Mouse (Mus musculus) cerebellum, postnatal 14 days (tissue): ENCODE measurements at regions not wholly inside any gene's neighbourhood (a gene's known extent, or its start where the extent isn't known, plus 50 kb on each side); places are given as distances from the start of the nearest gene placed in this dataset.

Experiments used
- DNase-seq, 2 experiments: peaks; one replicate each; pipeline ENCODE4 v3.0.0; 2021; ENCODE audit warnings: mixed read lengths in 2 of 2

DNA sequence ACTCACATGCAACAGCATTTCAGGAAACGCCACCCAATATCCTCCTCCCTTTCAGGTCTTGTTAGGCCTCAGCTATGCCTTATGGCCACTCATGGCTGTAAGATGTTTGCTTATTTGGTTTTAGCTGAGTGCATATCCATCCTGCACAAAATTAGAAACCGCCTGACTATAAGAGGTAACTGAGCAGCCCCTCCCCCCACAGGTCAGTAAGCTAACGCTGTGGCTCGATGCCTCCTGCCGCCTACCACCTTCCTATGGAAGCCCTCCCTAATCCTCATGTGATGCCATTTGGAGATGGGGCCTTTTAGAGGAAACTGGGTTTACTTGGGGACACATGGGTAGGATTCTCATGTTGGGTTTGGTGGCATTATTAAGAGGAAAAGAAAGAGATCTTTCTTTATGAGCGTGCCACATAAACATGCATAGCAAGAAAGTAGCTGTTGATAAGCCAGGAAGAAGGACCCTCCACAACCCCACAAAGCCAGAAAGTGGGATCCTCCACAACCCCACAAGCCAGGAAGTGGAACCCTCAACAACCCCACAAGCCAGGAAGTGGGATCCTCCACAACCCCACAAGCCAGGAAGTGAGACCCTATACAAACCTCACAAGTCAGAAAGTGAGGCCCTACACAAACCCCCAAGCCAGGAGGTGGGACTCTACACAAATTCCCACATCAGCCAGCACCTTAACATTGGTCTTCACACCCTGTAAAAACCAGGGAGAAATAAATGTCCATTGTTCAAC is 134.5 kb downstream of the Tmem17 start:
- no peak for DNase-seq

DNA sequence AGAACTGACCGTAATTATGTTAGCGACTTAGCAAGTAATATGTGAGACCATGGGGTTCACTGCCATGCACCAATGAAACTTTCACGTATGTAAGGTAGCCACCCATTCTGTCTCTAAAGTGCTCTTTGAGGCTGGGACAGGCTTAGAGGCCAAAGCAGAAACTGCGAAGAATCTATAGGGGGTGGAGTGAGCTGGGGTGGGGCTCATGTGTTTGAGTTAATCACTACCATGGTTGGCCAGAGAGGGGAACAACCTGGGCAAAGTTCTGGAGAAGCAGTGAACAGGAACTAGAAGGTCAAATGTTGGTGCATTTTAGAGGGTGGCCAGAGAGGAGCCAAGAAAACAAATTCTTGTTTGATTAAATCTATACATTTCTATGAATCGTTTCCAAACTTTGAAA is 136.4 kb downstream of the Tmem17 start:
- DNase-seq, result no peak

DNA sequence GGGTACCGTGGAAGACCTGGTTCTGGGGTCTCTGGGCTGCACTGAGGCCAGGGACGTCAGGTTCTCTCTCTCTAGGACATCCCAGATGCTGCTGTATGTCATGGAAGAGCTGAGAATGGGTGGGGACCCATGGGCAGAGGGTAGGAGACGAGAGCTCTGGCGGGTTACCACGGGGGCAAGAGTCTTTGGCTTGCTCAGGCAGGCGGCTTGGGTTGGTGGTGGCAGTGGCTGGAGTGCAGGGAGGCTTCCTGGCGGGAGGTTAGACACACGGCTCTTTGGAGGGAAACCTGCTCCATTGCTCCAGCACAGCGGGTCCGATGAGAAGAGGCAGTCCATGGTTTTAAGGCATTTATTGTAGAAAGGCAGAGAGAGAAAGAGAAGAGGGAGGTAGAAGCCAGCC is 138.9 kb downstream of the Tmem17 start:
- DNase-seq, result no peak

DNA sequence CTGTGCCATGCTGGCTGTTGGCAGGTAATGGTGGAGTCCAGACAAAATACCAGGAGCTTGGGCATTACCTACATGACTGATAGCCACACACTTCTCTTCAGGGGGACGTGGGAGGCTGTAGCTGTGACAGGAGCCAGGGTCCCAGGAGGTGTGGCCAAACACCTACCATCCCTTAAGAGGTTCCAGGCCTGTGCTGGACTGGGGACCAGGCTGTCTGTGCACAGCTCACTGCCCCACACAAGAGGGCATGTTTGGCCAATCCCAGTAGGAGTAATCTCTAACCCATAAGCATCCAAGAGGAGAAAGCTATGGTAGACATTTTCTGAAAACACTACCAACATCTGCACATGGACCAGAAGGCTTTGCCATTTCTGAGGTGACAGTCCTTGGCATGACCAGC is 139.4 kb downstream of the Tmem17 start:
- no peak for DNase-seq

DNA sequence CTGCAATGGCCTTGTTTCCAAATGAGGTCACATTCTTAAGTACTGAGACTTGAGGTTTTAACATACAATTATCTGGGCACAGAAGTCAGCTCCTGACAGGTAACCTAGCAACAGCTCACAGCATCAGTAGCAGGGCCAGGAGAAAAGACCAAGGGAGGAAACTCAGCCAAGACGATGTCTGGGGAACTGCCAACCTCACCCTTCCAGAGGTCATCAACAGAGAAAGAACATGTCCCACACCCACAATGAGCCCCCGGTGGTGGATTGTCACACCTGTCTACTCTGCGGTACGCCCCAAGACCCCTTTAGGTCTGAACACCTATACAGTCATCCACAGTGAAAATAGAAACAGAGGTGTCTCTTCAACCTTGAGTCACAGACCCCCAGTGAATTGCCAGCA is 140.0 kb downstream of the Tmem17 start:
- DNase-seq, result peak; percentile 26 to 49

DNA sequence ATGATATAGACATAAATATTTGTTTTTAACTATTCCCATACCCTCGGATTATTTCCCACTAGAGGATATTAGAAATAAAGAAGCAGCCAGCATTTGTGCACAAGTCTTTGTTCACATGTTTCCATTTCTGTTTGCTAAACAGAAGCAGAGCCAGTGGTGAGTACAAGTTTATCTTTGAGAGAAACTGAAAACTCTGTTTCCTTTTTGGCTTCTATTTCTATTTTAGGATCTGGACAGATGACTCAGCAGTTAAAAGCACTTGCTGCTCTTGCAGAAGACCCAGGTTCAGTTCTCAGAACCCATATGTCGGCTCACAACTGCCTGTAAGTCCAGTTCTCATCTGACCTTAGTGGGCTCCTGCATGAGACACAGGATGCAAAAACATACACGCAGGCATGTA is 141.0 kb downstream of the Tmem17 start:
- no peak for DNase-seq

DNA sequence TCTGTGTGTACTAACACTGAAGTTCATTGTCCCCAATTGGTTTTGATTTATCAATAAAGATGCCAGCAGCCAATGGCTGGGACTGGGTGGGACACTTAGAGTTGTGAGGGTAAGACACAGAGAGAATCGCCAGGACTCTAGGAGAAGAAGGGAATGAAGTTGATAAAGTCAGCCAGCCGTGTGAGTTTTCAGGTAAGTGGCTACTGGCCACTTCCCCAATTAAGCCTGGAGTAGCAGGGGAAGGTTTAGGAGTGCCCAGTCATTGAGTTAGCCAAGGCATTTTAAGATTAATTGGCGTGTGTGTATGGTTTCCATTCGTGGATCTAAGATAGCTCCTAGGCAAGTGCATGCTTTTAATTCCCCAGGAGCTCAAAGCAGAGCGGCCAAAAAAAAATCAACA is 141.5 kb downstream of the Tmem17 start:
- DNase-seq, result no peak

DNA sequence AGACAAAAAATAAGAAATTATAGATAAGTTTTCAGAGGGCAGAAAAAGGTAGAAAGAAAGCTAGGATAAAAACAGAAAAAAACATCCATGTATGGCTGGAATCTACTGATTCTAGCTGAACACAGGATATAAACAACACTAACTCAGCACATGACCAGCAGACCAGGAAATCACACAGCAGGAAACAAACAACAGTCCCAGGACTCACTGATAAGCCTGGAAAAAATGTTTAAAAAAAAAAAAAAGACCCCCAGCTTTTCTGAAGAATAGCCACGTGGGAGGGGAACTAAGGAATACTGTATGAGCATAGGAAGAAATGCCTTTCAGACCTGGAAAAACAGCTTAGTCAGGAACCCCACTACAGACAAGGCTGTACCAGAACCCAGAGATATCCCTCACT is 145.7 kb downstream of the Tmem17 start:
- no peak for DNase-seq

DNA sequence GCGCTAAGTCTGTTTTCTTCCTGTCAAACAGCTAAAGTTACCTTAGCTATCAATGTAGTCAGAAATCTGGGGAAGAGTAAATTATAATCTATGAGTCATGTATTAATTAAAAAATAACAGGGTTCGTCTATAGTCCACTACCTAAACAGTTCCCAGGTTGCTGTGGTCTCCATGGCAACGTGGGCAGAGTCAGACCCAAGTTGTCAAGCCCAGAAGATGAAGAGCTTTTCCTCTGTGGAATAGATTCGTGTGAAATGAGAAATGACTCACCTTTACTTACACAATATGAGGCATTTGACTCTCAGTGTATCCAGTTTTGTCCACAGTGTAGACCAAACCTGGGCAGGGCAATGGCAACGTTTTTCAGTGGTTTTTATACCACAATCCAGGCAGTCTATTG is 149.2 kb downstream of the Tmem17 start:
- no peak for DNase-seq

DNA sequence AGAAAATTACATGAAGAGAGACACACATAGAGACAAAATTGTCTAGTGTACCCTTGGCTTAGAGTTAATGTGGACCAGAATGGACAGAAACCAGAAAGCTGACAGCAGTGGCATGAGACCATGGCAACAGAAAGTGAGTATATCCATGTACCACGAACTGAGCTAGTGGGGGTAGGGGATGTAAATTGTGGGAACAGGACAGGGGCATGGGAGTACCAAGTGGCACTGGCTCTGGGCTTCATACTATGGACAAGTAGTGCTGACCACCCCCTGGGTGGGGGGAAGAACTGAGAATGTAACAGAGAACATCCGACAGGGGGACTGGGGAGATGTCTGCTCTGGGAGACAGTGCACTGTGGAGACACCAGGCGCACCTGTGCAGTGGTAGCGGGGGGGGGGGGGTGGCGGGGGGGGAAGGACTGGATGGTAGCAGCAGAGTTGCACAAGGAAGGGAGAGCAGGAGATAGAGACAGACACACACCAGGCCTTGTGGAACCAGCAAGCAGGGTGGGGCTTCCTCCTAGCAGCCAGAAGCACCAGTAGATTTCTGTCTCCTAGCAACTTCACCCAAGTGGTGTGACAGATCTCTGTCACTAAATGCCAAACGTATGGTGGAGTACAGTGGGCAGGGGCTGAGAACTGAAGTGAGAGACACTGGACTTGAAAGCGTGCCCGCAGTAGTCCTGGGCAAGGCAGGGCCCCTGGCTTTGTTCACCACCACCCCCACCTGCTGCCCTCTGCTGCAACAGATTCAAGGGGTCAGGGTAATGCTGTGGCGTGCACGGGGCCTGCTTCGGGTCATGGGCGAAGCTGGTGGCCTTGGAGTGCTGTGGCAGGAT is 150.0 kb downstream of the Tmem17 start:
- no peak for DNase-seq

DNA sequence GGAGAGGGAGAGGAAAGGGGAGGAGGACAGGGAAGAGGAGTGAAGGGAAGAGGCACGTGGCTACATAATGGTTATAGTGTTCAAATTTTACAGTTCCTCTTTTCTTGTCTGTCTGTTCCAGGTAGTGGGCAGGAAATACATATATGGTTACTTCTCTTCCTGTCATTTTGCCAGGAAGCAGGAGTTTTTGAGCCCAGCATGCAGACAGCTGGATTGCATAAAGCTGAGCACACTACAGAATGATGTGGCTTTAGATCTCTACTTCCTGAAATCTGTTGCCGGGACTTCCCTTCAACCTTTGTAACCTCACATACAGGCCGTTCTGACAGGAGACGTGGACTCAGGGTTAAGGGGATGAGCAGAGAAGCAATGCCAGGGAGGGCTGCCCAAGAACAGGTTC is 154.1 kb downstream of the Tmem17 start:
- no peak for DNase-seq

DNA sequence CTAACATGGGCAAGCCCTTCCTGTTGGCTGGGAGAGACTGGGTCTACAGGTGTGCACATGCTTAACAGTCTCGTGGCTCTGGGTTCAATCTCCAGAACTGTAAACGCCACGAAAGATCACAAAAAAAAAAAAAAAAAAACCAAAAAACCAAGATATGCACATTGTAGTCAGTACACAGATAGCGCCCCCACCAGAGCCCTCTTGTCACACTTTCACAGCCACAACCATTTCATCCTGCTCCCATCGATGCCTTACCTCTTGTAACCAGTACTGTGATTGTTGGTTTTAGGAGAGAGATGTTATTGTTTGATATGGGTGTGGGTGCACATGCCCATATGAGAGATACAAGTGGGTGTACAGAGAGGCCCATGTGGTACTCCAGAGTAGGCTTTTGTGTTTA is 154.5 kb downstream of the Tmem17 start:
- DNase-seq, result no peak

DNA sequence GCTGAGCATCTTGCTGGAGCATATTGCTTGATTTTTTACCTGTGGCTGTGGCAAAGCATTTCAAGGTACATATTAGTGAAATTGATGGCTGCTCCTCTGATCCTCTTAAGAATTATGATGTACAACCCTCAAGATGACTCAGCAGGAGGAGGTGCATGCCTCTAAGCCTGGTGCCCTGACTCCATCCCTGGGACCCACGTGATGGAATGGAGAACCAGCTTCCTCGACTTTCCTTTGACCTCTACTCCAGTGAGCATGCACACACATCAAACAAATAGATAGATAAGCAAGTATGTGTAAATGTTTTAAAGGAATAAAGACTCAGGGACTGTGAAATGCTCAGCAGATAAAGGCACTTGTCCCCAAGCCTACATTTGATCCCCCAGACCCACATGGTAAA is 156.3 kb downstream of the Tmem17 start:
- no peak for DNase-seq

DNA sequence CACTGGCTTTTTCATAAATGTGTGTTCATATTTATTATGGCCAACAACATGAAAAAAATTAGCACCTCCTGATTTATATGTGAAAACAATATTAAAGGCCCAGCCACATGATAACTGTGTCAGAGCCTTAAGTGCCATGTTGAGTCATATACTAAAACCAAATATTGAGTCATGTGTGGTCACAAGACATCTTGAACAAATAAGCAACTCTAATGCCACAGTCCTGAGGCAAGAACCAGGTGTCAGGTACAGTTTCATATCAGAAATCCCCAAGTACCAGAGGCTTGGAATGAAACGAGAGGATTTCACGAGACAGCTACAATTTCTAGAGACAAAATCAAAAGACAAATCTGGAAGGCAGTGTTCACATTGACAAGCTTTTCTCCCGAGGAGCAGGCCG is 157.4 kb downstream of the Tmem17 start:
- no peak for DNase-seq

DNA sequence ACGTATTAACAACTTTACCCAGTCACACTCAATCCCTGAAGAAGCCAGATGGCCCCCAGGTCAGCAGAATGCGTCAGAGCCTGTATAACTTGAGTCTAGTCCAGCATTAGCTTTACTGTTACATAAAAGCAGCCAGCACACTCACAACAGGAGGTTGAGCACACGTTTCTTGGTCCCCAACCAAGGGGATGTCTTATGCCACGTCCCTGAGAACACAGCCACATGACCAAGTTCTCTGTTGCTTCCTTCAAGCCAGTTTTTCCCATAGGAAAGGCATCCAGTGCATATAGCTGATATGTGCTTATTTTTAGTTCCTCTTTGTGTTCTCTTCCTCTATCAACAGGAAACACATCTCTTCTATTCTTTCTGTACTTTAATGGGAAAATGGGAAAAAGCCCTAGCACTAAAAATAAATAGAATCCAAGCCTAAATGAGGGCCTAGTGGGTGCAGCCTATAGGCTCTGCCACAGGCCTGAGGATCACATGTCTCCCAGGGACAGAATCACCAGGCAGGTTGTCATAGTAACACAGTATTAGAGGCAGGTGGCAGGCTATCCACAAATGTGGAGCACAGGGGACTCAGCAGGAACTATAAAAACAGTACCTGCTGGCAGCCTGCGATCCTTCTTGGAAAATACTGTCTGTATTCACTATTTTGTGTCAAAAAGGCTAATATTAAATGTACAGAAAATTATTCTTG is 160.1 kb downstream of the Tmem17 start:
- DNase-seq, result peak; percentile 36 to 46

DNA sequence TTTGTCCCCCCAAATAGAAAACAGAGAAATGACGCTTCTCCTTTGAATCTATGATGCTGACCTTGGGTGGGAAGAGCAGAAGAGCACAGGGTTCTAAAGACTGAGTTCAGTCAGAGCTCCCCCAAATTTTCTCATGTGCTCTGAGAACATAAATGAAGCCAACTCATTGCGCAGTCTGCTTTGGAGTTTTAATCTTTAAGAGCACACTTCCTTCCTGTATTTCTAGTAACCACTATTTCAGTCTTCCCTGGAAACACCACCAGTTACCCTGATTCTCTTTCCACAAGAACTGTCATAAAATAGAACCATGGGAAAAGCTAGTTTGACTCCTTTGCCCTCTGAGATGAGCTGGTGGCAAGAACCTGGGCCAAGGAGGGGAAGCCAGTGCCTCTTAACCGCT is 163.2 kb downstream of the Tmem17 start:
- DNase-seq, result no peak

DNA sequence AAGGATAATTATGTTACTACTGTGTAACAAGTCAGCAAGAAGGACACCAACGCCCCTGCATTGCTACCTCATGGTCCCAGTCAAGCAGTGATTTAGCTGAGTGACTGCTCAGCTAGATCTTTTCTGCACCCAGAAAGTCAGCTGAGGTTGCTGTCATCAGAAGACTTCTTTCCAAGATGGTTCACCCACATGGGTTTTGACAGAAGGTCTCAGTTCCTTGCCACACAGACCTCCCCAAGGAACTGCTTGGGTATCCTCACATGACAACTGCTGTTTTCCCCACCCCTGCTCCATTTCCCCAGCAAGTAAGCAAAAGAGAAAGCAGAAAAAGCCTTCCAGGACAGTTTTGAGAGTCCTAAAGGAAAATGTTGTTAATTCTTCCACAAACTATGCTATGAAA is 163.9 kb downstream of the Tmem17 start:
- DNase-seq, result no peak

DNA sequence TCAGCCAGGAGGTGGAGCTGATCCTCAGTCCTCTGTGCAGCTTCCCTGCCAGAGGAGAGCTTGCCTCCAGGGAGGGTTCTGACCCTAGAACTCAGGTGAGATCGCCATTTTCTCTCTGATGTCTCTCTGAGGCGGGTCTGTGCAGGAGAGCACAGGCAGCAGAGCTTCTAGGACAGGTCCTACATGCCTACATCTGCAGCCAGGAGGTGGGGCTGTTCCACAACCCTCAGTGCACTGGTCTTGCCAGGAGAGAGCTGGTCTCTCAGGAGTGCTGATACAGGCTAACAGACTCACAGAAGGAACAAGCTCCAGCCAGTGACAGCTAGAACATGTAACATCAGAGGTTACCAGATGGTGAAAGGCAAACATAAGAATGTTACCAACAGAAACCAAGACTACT is 165.4 kb downstream of the Tmem17 start:
- no peak for DNase-seq

DNA sequence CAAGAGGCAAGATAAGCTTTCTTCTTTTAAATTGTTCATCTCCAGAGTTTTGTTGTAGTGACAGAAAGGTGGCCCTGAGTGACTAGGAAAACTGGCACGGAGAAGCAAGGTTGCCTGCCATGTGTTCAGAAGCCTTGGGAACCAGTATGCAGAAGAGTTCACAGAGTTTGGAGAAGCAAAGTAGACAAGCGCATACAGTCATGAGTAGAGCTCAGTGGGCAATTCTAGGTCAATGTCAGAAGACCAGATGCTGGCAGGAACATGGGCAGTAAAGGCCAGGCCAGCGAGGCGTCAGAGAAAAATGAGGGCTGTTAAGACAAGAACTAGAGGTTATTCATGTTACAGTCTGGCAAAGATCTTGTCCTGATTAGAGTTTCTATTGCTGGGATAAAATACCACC is 172.7 kb downstream of the Tmem17 start:
- no peak for DNase-seq

DNA sequence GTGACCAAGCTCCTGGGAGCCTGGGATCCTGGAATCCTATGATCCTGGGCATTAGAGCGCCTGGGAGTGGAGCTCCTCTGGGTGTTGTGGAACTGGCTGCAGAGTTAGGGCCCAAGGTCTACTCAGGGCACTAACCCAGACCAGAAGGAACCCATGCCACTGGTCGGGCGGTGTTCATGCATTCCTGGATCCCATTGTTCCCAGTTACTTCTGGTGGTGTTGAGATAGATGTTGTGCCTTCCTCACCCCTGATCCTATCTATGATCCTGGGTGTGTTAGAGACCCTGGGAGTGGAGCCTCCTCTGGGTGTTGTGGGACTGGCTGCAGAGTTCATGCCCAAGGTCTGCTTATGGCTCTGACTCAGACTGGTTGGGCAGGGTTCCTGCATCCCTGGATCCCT is 169.9 kb downstream of the B3gnt2 start:
- DNase-seq, result no peak

DNA sequence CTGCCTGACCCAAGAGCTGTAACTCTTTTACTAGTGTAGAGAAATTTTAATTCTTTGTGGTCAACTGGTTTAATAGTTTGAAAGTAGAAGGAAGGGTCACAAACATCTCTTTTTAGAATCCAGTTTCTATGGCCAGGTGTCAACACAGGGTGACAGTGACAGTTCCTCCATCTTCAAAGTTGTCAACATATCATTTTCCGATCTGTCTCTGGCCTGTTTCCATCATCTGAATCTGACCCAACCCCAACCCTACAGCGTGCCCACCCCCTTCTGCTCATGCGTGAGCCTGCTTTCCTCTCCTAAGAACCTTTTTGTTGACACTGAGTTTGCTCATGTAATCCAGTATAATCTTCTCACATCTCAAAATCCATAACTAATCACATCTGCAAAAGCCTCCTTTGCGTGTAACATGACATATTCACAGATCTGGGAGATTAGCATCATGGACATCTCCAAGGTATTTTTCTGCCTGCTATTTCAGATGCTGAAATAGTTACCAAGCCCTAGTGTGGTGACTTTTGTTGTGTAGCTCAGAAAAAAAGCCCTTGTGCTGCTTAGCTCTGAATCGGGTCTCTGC is 168.4 kb downstream of the B3gnt2 start:
- DNase-seq, result no peak

DNA sequence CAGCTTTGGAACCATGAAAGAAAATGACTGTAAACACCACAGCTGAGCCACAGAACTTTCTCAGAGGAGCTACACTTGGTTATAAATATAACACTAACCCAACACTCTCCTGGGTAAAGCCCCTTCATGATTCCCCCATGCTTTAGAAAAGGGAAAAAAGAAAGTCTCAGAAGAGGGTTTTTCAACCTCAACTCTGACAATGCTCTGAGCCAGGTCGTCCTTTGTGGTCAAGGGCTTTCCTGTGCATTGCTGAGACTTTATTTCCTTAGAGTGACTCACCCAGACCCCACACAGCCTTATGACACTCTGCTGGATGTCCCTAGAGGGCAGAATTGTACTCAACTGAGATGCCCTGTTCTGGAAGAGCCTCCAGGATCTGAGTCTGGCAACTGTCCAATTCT is 167.8 kb downstream of the B3gnt2 start:
- no peak for DNase-seq

DNA sequence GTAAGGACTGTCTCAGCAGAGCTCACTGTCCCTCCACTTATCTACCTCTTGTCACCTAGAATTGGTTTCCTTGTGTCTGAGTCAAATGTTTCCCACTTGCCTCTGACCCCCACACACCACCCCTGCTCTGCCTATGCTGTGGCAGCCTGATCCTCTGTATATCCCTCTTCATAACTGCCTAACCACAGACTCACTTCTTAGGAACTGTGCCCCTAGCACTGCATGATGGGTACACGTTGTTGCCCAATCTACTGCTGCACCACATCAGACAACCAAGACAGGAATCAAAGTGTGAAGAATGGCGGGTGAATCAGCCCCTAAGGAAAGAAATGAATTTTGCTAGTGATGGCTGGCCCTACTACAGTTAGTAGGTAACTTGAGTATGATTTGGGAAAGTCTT is 167.4 kb downstream of the B3gnt2 start:
- DNase-seq, result no peak

DNA sequence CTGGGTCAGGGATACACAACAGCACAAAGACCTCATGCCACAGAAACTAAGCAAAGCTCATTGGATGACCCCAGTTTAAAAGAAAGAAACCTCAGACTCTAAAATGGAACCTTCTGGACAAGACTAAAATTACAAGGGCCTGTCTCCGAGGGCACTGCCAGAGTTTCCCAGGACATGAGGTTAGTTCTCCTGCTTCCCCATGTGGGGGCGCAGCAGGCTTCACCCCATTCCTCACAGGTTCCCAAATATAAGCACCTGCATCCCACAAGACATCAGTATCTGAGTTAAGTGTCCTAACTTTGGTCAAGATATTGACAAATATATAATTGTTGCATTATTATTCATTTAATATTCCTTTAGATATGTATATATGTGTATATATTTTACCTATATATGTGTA is 166.8 kb downstream of the B3gnt2 start:
- no peak for DNase-seq
